8 mouse cellular contexts compared by ENCODE assay signal in the genomic region with DNA sequence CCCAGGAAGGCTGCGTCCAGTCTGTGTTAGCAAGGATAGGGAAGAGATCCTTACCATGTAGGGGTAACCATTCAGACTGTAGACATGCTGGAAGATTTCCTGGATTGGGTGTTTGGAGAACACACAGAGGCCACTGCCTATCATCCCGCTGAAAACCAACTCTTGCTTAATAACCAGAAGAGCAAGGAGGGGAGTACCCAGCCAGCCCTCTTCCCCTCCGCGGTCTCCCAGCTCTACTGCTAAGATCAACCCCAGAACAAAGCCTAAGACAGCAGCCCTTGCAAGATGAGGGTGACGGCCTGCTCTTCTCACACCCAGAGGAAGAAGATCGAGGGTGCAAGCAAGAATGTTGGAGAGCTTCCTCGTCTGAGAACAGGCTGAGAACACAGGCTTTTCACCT. TPM values are rescaled to one million over a fixed set of nuclear protein-coding genes. Genes with fewer than 3 reads are reported as not detected.
DNase-seq lines count a peak whose midpoint lies in the region; ATAC-seq and TF ChIP-seq lines count a peak whose summit lies in the region.

No protein-coding gene starts in this region.

- no peak overlapping the region for H3K27ac ChIP-seq in layer of hippocampus, adult 2 months
- H3K27ac ChIP-seq in embryonic facial prominence, embryonic 11.5 days (replicated peaks; ENCODE audit: low read depth, low read length), result no peak overlapping the region
- peak overlapping the region; percentile 72; the same call in 1 of the 2 replicates for H3K27ac ChIP-seq in intestine, embryonic 15.5 days

- H3K9me3 ChIP-seq in embryonic facial prominence, embryonic 11.5 days (replicated peaks; ENCODE audit: control insufficient read depth, low read length), result no peaks in the 10 kb centered on the region
- H3K9me3 ChIP-seq in intestine, embryonic 15.5 days, result no peaks in the 10 kb centered on the region

- no peaks in the 10 kb centered on the region for H3K27me3 ChIP-seq in embryonic facial prominence, embryonic 11.5 days (ENCODE audit: control insufficient read depth, insufficient read depth, low read length)
- no peaks in the 10 kb centered on the region for H3K27me3 ChIP-seq in intestine, embryonic 15.5 days (replicated peaks)

- H3K9ac ChIP-seq in embryonic facial prominence, embryonic 11.5 days (replicated peaks; ENCODE audit: low read length), result peak overlapping the region; percentile 79
- H3K9ac ChIP-seq in intestine, embryonic 15.5 days, result peak overlapping the region; percentile 68

- 61% methylated on average over 7 of the region's 7 CpGs for WGBS in embryonic facial prominence, embryonic 11.5 days
- WGBS in intestine, embryonic 15.5 days, result 25% methylated on average over 7 of the region's 7 CpGs

- H3K4me1 ChIP-seq in embryonic facial prominence, embryonic 11.5 days (ENCODE audit: control insufficient read depth, insufficient read depth, low read length), result no peaks in the 10 kb centered on the region; the same call in 1 of the 2 replicates
- H3K4me1 ChIP-seq in intestine, embryonic 15.5 days (replicated peaks), result peaks cover 21% of the 10 kb centered on the region

- TF ChIP-seq CTCF in layer of hippocampus, adult 2 months (conservative IDR thresholded peaks at IDR 0.05), result no peak

- H3K4me3 ChIP-seq in layer of hippocampus, adult 2 months, result peak overlapping the region; percentile 95
- peak overlapping the region; percentile 66 for H3K4me3 ChIP-seq in embryonic facial prominence, embryonic 11.5 days (ENCODE audit: low read depth, low read length)
- peak overlapping the region; percentile 65 for H3K4me3 ChIP-seq in intestine, embryonic 15.5 days (replicated peaks)

- H3K4me2 ChIP-seq in embryonic facial prominence, embryonic 11.5 days (ENCODE audit: low read depth, low read length), result peak overlapping the region; percentile 98
- H3K4me2 ChIP-seq in intestine, embryonic 15.5 days (replicated peaks), result peak overlapping the region; percentile 97

- H3K36me3 ChIP-seq in embryonic facial prominence, embryonic 11.5 days (replicated peaks; ENCODE audit: control insufficient read depth, insufficient read depth, low read depth, low read length), result peaks cover 5% of the 10 kb centered on the region
- H3K36me3 ChIP-seq in intestine, embryonic 15.5 days, result peaks cover 32% of the 10 kb centered on the region

- ATAC-seq in embryonic facial prominence, embryonic 11.5 days (replicated peaks; ENCODE audit: insufficient number of reproducible peaks, low FRiP score, low TSS enrichment, low read depth), result no peak
- ATAC-seq in intestine, embryonic 15.5 days, result no peak

- no peak for DNase-seq in layer of hippocampus, adult 2 months (ENCODE audit: low spot score in 2 of 2)
- no peak for DNase-seq in layer of hippocampus, adult 9-11 months
- DNase-seq in embryonic facial prominence, embryonic 11.5 days (ENCODE audit: low spot score), result no peak
- peak; percentile 31 for DNase-seq in neural tube, embryonic 10.5 days (ENCODE audit: extremely low spot score, low spot score)
- no peak for DNase-seq in embryo, embryonic 9.5 days (ENCODE audit: extremely low spot score)
- DNase-seq in spleen, adult 18-20 months, result no peak
- no peak for DNase-seq in cerebellum, adult 9-10 months

RNA-seq across cellular contexts. Expression of a gene that starts 1.3 kb away (rescaled TPM):
- 10 to 100 TPM; 17.8 to 23.7 TPM for total RNA-seq in layer of hippocampus, adult 2 months (2021)
- 51.4 and 58.5 TPM in 2 replicates for polyA plus RNA-seq in embryonic facial prominence, embryonic 11.5 days (2014; fragmentation: Nextera tagmentation; extraction: Ambion mirVana)
- 50.2 and 56.2 TPM in 2 replicates for polyA plus RNA-seq in intestine, embryonic 15.5 days (2015; fragmentation: Nextera tagmentation; extraction: Ambion mirVana)

RNA-seq across cellular contexts. Expression of a gene that starts 1.4 kb away (rescaled TPM):
- 1 to 10 TPM; 7.8 to 9.7 TPM for total RNA-seq in layer of hippocampus, adult 2 months (2021)
- 0.32 and 0.86 TPM in 2 replicates for polyA plus RNA-seq in embryonic facial prominence, embryonic 11.5 days (2014; fragmentation: Nextera tagmentation; extraction: Ambion mirVana)
- polyA plus RNA-seq in intestine, embryonic 15.5 days (2015; fragmentation: Nextera tagmentation; extraction: Ambion mirVana), result 0.57 and 0.63 TPM in 2 replicates

RNA-seq across cellular contexts. Expression of a gene that starts 12.8 kb away (rescaled TPM):
- 10 to 100 TPM; 18.5 to 19.2 TPM for total RNA-seq in layer of hippocampus, adult 2 months (2021)
- 29.2 and 30.4 TPM in 2 replicates for polyA plus RNA-seq in embryonic facial prominence, embryonic 11.5 days (2014; fragmentation: Nextera tagmentation; extraction: Ambion mirVana)
- 25.0 and 26.6 TPM in 2 replicates for polyA plus RNA-seq in intestine, embryonic 15.5 days (2015; fragmentation: Nextera tagmentation; extraction: Ambion mirVana)

RNA-seq across cellular contexts. Expression of a gene that starts 30.3 kb away (rescaled TPM):
- 10 to 100 TPM; 56.8 to 67.2 TPM for total RNA-seq in layer of hippocampus, adult 2 months (2021)
- 199 and 211 TPM in 2 replicates for polyA plus RNA-seq in embryonic facial prominence, embryonic 11.5 days (2014; fragmentation: Nextera tagmentation; extraction: Ambion mirVana)
- 166 and 185 TPM in 2 replicates for polyA plus RNA-seq in intestine, embryonic 15.5 days (2015; fragmentation: Nextera tagmentation; extraction: Ambion mirVana)

RNA-seq across cellular contexts. Expression of a gene that starts 38.7 kb away (rescaled TPM):
- total RNA-seq in layer of hippocampus, adult 2 months (2021), result 10 to 100 TPM; 17.9 to 22.7 TPM
- 19.0 and 21.7 TPM in 2 replicates for polyA plus RNA-seq in embryonic facial prominence, embryonic 11.5 days (2014; fragmentation: Nextera tagmentation; extraction: Ambion mirVana)
- polyA plus RNA-seq in intestine, embryonic 15.5 days (2015; fragmentation: Nextera tagmentation; extraction: Ambion mirVana), result 13.3 and 14.3 TPM in 2 replicates
